ENCODE assay signal across 15 mouse cellular contexts in the genomic region with DNA sequence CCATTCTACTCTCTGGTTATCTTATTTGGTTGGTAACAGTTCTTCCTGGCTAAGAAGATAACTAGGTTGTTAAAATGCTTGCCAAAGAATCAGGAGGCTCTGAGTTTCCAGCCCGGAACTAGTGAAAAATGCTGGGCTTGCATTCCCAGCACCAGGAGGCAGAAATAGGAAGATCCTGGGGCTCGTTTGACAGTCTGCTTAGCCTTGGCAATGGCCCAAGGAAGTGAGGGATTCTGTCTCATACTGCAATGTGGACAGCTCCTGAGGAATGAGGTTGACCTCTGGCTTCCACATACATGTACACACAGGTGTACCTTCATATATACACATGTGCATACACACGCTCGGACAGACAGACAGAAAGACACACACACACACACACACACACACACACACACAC.
DNase-seq lines count a peak whose midpoint lies in the region; ATAC-seq lines count a peak whose summit lies in the region.
"Had no signal": no experiment of that assay in that cellular context is flagged by ENCODE, and none has a peak within 500 bp of the region (broad histone marks: within the 10 kb centered on the region; RNA-seq: fewer than 3 reads in every experiment).

No protein-coding gene starts in this region.

- no peak overlapping the region for H3K4me3 ChIP-seq in forebrain, embryonic 14.5 days (ENCODE audit: low read depth, low read length)
- no peak overlapping the region for H3K4me3 ChIP-seq in forebrain, embryonic 16.5 days (replicated peaks; ENCODE audit: low read length)
- H3K4me3 ChIP-seq in liver, embryonic 11.5 days (ENCODE audit: low read depth, low read length) = no peak overlapping the region
- H3K4me3 ChIP-seq: forebrain, embryonic 10.5 days; limb, embryonic 15.5 days; stomach, embryonic 15.5 days had no signal

- WGBS in forebrain, embryonic 14.5 days = 68% methylated on average over 4 of the region's 4 CpGs
- 63% methylated on average over 4 of the region's 4 CpGs for WGBS in forebrain, embryonic 16.5 days
- WGBS in liver, embryonic 11.5 days = 72% methylated on average over 4 of the region's 4 CpGs

- no peak for ATAC-seq in forebrain, embryonic 14.5 days
- ATAC-seq in forebrain, embryonic 16.5 days = no peak
- ATAC-seq in liver, embryonic 11.5 days (replicated peaks; ENCODE audit: low FRiP score) = no peak

- no peaks in the 10 kb centered on the region for H3K9me3 ChIP-seq in forebrain, embryonic 14.5 days (replicated peaks; ENCODE audit: control insufficient read depth, low read length)
- no peaks in the 10 kb centered on the region for H3K9me3 ChIP-seq in forebrain, embryonic 16.5 days (ENCODE audit: control insufficient read depth, low read length)
- no peaks in the 10 kb centered on the region for H3K9me3 ChIP-seq in liver, embryonic 11.5 days (ENCODE audit: control insufficient read depth, low read length)
- H3K9me3 ChIP-seq: forebrain, embryonic 10.5 days; limb, embryonic 15.5 days; stomach, embryonic 15.5 days had no signal

- 0 out of 2 replicates have a peak, but pooled peaks cover 2% of the 10 kb centered on the region for H3K4me1 ChIP-seq in forebrain, embryonic 14.5 days (ENCODE audit: control insufficient read depth, insufficient read depth, low read length)
- peaks cover 5% of the 10 kb centered on the region; the same call in 1 of the 2 replicates for H3K4me1 ChIP-seq in forebrain, embryonic 16.5 days (replicated peaks; ENCODE audit: control insufficient read depth, insufficient read depth, low read length)
- H3K4me1 ChIP-seq in liver, embryonic 11.5 days (replicated peaks; ENCODE audit: control insufficient read depth, insufficient read depth, low read length) = no peaks in the 10 kb centered on the region
- H3K4me1 ChIP-seq: stomach, embryonic 15.5 days had no signal

- H3K27ac ChIP-seq in forebrain, embryonic 14.5 days (ENCODE audit: low read depth, low read length) = no peak overlapping the region
- H3K27ac ChIP-seq in forebrain, embryonic 16.5 days (ENCODE audit: low read length) = no peak overlapping the region
- H3K27ac ChIP-seq in liver, embryonic 11.5 days (ENCODE audit: low read depth, low read length) = no peak overlapping the region
- H3K27ac ChIP-seq: forebrain, embryonic 10.5 days; hindbrain, embryonic 14.5 days; limb, embryonic 15.5 days; macrophage; stomach, embryonic 15.5 days had no signal

- no peaks in the 10 kb centered on the region for H3K27me3 ChIP-seq in forebrain, embryonic 14.5 days (replicated peaks; ENCODE audit: control insufficient read depth, insufficient read depth, low read length)
- H3K27me3 ChIP-seq in forebrain, embryonic 16.5 days (replicated peaks; ENCODE audit: control insufficient read depth, insufficient read depth, low read length) = no peaks in the 10 kb centered on the region
- no peaks in the 10 kb centered on the region for H3K27me3 ChIP-seq in liver, embryonic 11.5 days (replicated peaks; ENCODE audit: control insufficient read depth, insufficient read depth, low read length)
- H3K27me3 ChIP-seq: limb, embryonic 15.5 days; stomach, embryonic 15.5 days had no signal

- H3K36me3 ChIP-seq in forebrain, embryonic 14.5 days (ENCODE audit: control insufficient read depth, insufficient read depth, low read length) = no peaks in the 10 kb centered on the region
- H3K36me3 ChIP-seq in forebrain, embryonic 16.5 days (ENCODE audit: control insufficient read depth, insufficient read depth) = no peaks in the 10 kb centered on the region
- H3K36me3 ChIP-seq in liver, embryonic 11.5 days (ENCODE audit: control insufficient read depth, insufficient read depth, low read length) = no peaks in the 10 kb centered on the region
- H3K36me3 ChIP-seq: forebrain, embryonic 10.5 days; limb, embryonic 15.5 days; stomach, embryonic 15.5 days had no signal

- no peak overlapping the region for H3K9ac ChIP-seq in forebrain, embryonic 14.5 days (ENCODE audit: low read length)
- no peak overlapping the region for H3K9ac ChIP-seq in forebrain, embryonic 16.5 days (replicated peaks; ENCODE audit: low read depth, low read length)
- no peak overlapping the region for H3K9ac ChIP-seq in liver, embryonic 11.5 days (ENCODE audit: low read depth, low read length)
- H3K9ac ChIP-seq: hindbrain, embryonic 14.5 days; limb, embryonic 15.5 days; stomach, embryonic 15.5 days had no signal

- no peak overlapping the region for H3K4me2 ChIP-seq in forebrain, embryonic 14.5 days (ENCODE audit: low read length)
- H3K4me2 ChIP-seq in forebrain, embryonic 16.5 days (ENCODE audit: low read length) = no peak overlapping the region
- H3K4me2 ChIP-seq in liver, embryonic 11.5 days = no peak overlapping the region
- H3K4me2 ChIP-seq: heart, embryonic 11.5 days; hindbrain, embryonic 14.5 days; limb, embryonic 15.5 days; stomach, embryonic 15.5 days had no signal

- DNase-seq in forebrain, embryonic 14.5 days (ENCODE audit: low spot score) = peak; percentile 29
- peak; percentile 7 for DNase-seq in liver
- no peak for DNase-seq in liver, embryonic 11.5 days (ENCODE audit: low spot score)
- DNase-seq in adrenal gland, postnatal 14 days = peak; percentile 59
- DNase-seq in kidney, postnatal 14 days = peak; percentile 59
- no peak for DNase-seq in embryo, embryonic 10 days (ENCODE audit: low spot score)
- DNase-seq in heart, adult 8-10 months (ENCODE audit: low spot score) = no peak
- DNase-seq: right cerebral cortex, adult 18-20 months had no signal

Comparison
In these comparisons a context has a peak if more than half of its experiments do, and no peak if none do; other contexts are left out.
1. DNase-seq: peak in forebrain, embryonic 14.5 days (single experiment), liver (single experiment), adrenal gland, postnatal 14 days (single experiment) and kidney, postnatal 14 days (single experiment); none in liver, embryonic 11.5 days (single experiment), embryo, embryonic 10 days (single experiment) and heart, adult 8-10 months (single experiment).